In the genomic region with DNA sequence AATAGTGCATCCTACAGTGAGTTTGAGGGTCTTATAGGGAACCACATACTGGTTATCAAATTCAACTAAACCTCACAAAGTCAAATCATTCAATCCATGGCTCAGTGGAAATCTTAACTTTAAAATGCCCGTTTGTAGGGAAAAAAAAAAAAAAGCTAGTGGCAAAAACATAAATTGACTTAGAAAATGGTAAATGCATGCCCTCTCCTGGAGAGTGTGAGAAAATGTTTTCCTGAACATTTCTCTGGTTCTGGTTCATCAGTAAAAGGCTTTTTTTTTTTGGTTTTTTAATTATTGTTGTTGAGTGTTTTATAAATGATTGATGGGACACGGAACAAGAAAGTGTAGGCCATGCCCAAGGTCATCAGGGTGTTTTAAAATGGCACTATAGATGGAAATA, we compare ENCODE assay signal across 31 mouse cellular contexts. TPM values are rescaled to one million over a fixed set of nuclear protein-coding genes. Genes with fewer than 3 reads are reported as not detected.
DNase-seq lines count a peak whose midpoint lies in the region; ATAC-seq and TF ChIP-seq lines count a peak whose summit lies in the region.
"Had no signal": no experiment of that assay in that cellular context is flagged by ENCODE, and none has a peak within 500 bp of the region (broad histone marks: within the 10 kb centered on the region; RNA-seq: fewer than 3 reads in every experiment).

No protein-coding gene starts in this region.

- no peak overlapping the region for H3K4me2 ChIP-seq in forebrain, embryonic 14.5 days (ENCODE audit: low read length)
- H3K4me2 ChIP-seq in forebrain, embryonic 11.5 days (ENCODE audit: low read depth, low read length, severe bottlenecking) = no peak overlapping the region
- H3K4me2 ChIP-seq in kidney, postnatal 0 days (ENCODE audit: low read length) = no peak overlapping the region
- H3K4me2 ChIP-seq in midbrain, embryonic 14.5 days (ENCODE audit: low read length) = no peak overlapping the region
- H3K4me2 ChIP-seq: embryonic facial prominence, embryonic 12.5 days; forebrain, embryonic 13.5 days; heart, embryonic 13.5 days; midbrain, embryonic 12.5 days; neural tube, embryonic 13.5 days had no signal

- no peaks in the 10 kb centered on the region for H3K4me1 ChIP-seq in forebrain, embryonic 14.5 days (ENCODE audit: control insufficient read depth, insufficient read depth, low read length)
- no peaks in the 10 kb centered on the region for H3K4me1 ChIP-seq in forebrain, embryonic 11.5 days (replicated peaks; ENCODE audit: control insufficient read depth, insufficient read depth, low read length)
- no peaks in the 10 kb centered on the region for H3K4me1 ChIP-seq in kidney, postnatal 0 days (replicated peaks; ENCODE audit: insufficient read depth, low read length)
- no peaks in the 10 kb centered on the region for H3K4me1 ChIP-seq in midbrain, embryonic 14.5 days (ENCODE audit: control insufficient read depth, insufficient read depth, low read length)
- no peaks in the 10 kb centered on the region for H3K4me1 ChIP-seq in midbrain, embryonic 10.5 days
- H3K4me1 ChIP-seq: embryonic facial prominence, embryonic 12.5 days; forebrain, embryonic 13.5 days; heart, embryonic 13.5 days; midbrain, embryonic 12.5 days; neural tube, embryonic 13.5 days had no signal

- 48% methylated on average over 2 of the region's 2 CpGs for WGBS in forebrain, embryonic 14.5 days
- WGBS in forebrain, embryonic 11.5 days = 62% methylated on average over 2 of the region's 2 CpGs
- WGBS in kidney, postnatal 0 days = 32% methylated on average over 2 of the region's 2 CpGs
- WGBS in midbrain, embryonic 14.5 days = 56% methylated on average over 2 of the region's 2 CpGs
- 59% methylated on average over 2 of the region's 2 CpGs for WGBS in midbrain, embryonic 10.5 days

- H3K9me3 ChIP-seq in forebrain, embryonic 14.5 days (replicated peaks; ENCODE audit: control insufficient read depth, low read length) = no peaks in the 10 kb centered on the region
- no peaks in the 10 kb centered on the region for H3K9me3 ChIP-seq in forebrain, embryonic 11.5 days (ENCODE audit: control insufficient read depth, low read length)
- no peaks in the 10 kb centered on the region for H3K9me3 ChIP-seq in kidney, postnatal 0 days (replicated peaks; ENCODE audit: low read length)
- no peaks in the 10 kb centered on the region for H3K9me3 ChIP-seq in midbrain, embryonic 14.5 days (ENCODE audit: control insufficient read depth, low read length)
- no peaks in the 10 kb centered on the region for H3K9me3 ChIP-seq in midbrain, embryonic 10.5 days (replicated peaks)
- H3K9me3 ChIP-seq: embryonic facial prominence, embryonic 12.5 days; forebrain, embryonic 13.5 days; heart, embryonic 13.5 days; midbrain, embryonic 12.5 days; neural tube, embryonic 13.5 days had no signal

- no peak overlapping the region for H3K4me3 ChIP-seq in forebrain, embryonic 14.5 days (ENCODE audit: low read depth, low read length)
- no peak overlapping the region for H3K4me3 ChIP-seq in forebrain, embryonic 11.5 days (ENCODE audit: low read depth, low read length)
- H3K4me3 ChIP-seq in kidney, postnatal 0 days (replicated peaks; ENCODE audit: low read depth, low read length) = no peak overlapping the region
- H3K4me3 ChIP-seq in midbrain, embryonic 14.5 days (replicated peaks; ENCODE audit: low read depth, low read length) = no peak overlapping the region
- H3K4me3 ChIP-seq in midbrain, embryonic 10.5 days = no peak overlapping the region
- H3K4me3 ChIP-seq: embryonic facial prominence, embryonic 12.5 days; forebrain, embryonic 13.5 days; heart, embryonic 13.5 days; midbrain, embryonic 12.5 days; neural tube, embryonic 13.5 days had no signal

- peak; percentile 36 for TF ChIP-seq CTCF in kidney, postnatal 0 days (IDR thresholded peaks at IDR 0.05; ENCODE audit: low read depth)

- ATAC-seq in forebrain, embryonic 14.5 days = no peak
- no peak for ATAC-seq in forebrain, embryonic 11.5 days (replicated peaks; ENCODE audit: low FRiP score)
- no peak for ATAC-seq in kidney, postnatal 0 days (replicated peaks; ENCODE audit: low FRiP score, low read depth)
- ATAC-seq in midbrain, embryonic 14.5 days (ENCODE audit: low FRiP score, low TSS enrichment) = no peak
- ATAC-seq: CD4-positive, CD25-positive, alpha-beta regulatory T cell, adult 4 months; forebrain, embryonic 13.5 days; Patski had no signal

- no peaks in the 10 kb centered on the region for H3K36me3 ChIP-seq in forebrain, embryonic 14.5 days (ENCODE audit: control insufficient read depth, insufficient read depth, low read length)
- no peaks in the 10 kb centered on the region for H3K36me3 ChIP-seq in forebrain, embryonic 11.5 days (ENCODE audit: control insufficient read depth, insufficient read depth, low read length)
- no peaks in the 10 kb centered on the region for H3K36me3 ChIP-seq in kidney, postnatal 0 days (ENCODE audit: insufficient read depth, low read length)
- no peaks in the 10 kb centered on the region for H3K36me3 ChIP-seq in midbrain, embryonic 14.5 days (ENCODE audit: control insufficient read depth, insufficient read depth, low read length)
- no peaks in the 10 kb centered on the region for H3K36me3 ChIP-seq in midbrain, embryonic 10.5 days
- H3K36me3 ChIP-seq: embryonic facial prominence, embryonic 12.5 days; heart, embryonic 13.5 days; midbrain, embryonic 12.5 days; neural tube, embryonic 13.5 days had no signal

- DNase-seq in forebrain, embryonic 14.5 days (ENCODE audit: low spot score) = peak; percentile 0
- no peak for DNase-seq in forebrain, embryonic 11.5 days (ENCODE audit: low spot score)
- no peak for DNase-seq in kidney, postnatal 0 days (ENCODE audit: low spot score)
- no peak for DNase-seq in kidney, adult 9 months
- peak; percentile 0 for DNase-seq in midbrain, embryonic 14.5 days
- no peak for DNase-seq in midbrain, embryonic 10.5 days (ENCODE audit: low spot score)
- DNase-seq in urinary bladder, postnatal 4 days (ENCODE audit: low spot score in 2 of 2) = no peak
- DNase-seq: adrenal gland, adult 2 months; cerebellum, adult 11-12 months; cerebellum, postnatal 10 days; gastrocnemius, postnatal 14 days; heart, adult 11 months; heart, postnatal 14 days; kidney, adult 2 months; kidney, postnatal 14 days; layer of hippocampus, postnatal 36 days; lung, postnatal 10 days; retina, postnatal 1 day; right cerebral cortex, postnatal 25 days; spleen, adult 18-20 months; thymus, postnatal 25 days had no signal

- H3K27me3 ChIP-seq in forebrain, embryonic 14.5 days (replicated peaks; ENCODE audit: control insufficient read depth, insufficient read depth, low read length) = no peaks in the 10 kb centered on the region
- no peaks in the 10 kb centered on the region for H3K27me3 ChIP-seq in forebrain, embryonic 11.5 days (ENCODE audit: control insufficient read depth, insufficient read depth, low read length)
- H3K27me3 ChIP-seq in kidney, postnatal 0 days (ENCODE audit: insufficient read depth, low read length) = no peaks in the 10 kb centered on the region
- no peaks in the 10 kb centered on the region for H3K27me3 ChIP-seq in midbrain, embryonic 14.5 days (ENCODE audit: control insufficient read depth, insufficient read depth, low read length)
- peaks cover 25% of the 10 kb centered on the region for H3K27me3 ChIP-seq in midbrain, embryonic 10.5 days (ENCODE audit: low read depth, poor library complexity, severe bottlenecking)
- H3K27me3 ChIP-seq: forebrain, embryonic 13.5 days; heart, embryonic 13.5 days; midbrain, embryonic 12.5 days; neural tube, embryonic 13.5 days had no signal

- H3K9ac ChIP-seq in forebrain, embryonic 14.5 days (ENCODE audit: low read length) = no peak overlapping the region
- H3K9ac ChIP-seq in forebrain, embryonic 11.5 days (ENCODE audit: low read length) = no peak overlapping the region
- no peak overlapping the region for H3K9ac ChIP-seq in kidney, postnatal 0 days (ENCODE audit: low read depth, low read length)
- no peak overlapping the region for H3K9ac ChIP-seq in midbrain, embryonic 14.5 days (replicated peaks; ENCODE audit: low read length)
- H3K9ac ChIP-seq: embryonic facial prominence, embryonic 12.5 days; forebrain, embryonic 13.5 days; heart, embryonic 13.5 days; liver, embryonic 14.5 days; midbrain, embryonic 12.5 days; neural tube, embryonic 13.5 days had no signal

- no peak overlapping the region for H3K27ac ChIP-seq in forebrain, embryonic 14.5 days (ENCODE audit: low read depth, low read length)
- H3K27ac ChIP-seq in forebrain, embryonic 11.5 days (ENCODE audit: low read depth, low read length) = no peak overlapping the region
- no peak overlapping the region for H3K27ac ChIP-seq in kidney, postnatal 0 days
- no peak overlapping the region for H3K27ac ChIP-seq in midbrain, embryonic 14.5 days (replicated peaks; ENCODE audit: low read depth, low read length)
- H3K27ac ChIP-seq in midbrain, embryonic 10.5 days (replicated peaks) = no peak overlapping the region
- H3K27ac ChIP-seq: embryonic facial prominence, embryonic 12.5 days; forebrain, embryonic 13.5 days; heart, embryonic 13.5 days; liver, embryonic 14.5 days; midbrain, embryonic 12.5 days; neural tube, embryonic 13.5 days had no signal

RNA-seq across cellular contexts. Expression of gene Tcp11x2, which starts 10.8 kb away (rescaled TPM):
- polyA plus RNA-seq in forebrain, embryonic 14.5 days (2014; fragmentation: Nextera tagmentation; extraction: Ambion mirVana) = not detected in 2 replicates
- not detected in 2 replicates for polyA plus RNA-seq in forebrain, embryonic 11.5 days (2014; fragmentation: Nextera tagmentation; extraction: Ambion mirVana)
- polyA plus RNA-seq in kidney, postnatal 0 days (2015; fragmentation: Nextera tagmentation; extraction: Ambion mirVana) = 0.08 TPM in 1 of 2 replicates, not detected in the other
- polyA plus RNA-seq in midbrain, embryonic 14.5 days (2014; fragmentation: Nextera tagmentation; extraction: Ambion mirVana) = not detected in 2 replicates
- not detected in 2 replicates for polyA plus RNA-seq in midbrain, embryonic 10.5 days (2016; fragmentation: Nextera tagmentation; extraction: Ambion mirVana)
- polyA plus RNA-seq: adrenal gland, adult 2 months; embryonic facial prominence, embryonic 12.5 days; forebrain, embryonic 13.5 days; heart, embryonic 13.5 days; hindbrain, embryonic 11.5 days; kidney, adult 2 months; limb, embryonic 14.5 days; liver, embryonic 14.5 days; midbrain, embryonic 12.5 days; neural tube, embryonic 13.5 days; Patski had no signal

RNA-seq across cellular contexts. Expression of gene Tmsb15a, which starts 20.7 kb away (rescaled TPM):
- polyA plus RNA-seq in forebrain, embryonic 14.5 days (2014; fragmentation: Nextera tagmentation; extraction: Ambion mirVana) = not detected in 2 replicates
- polyA plus RNA-seq in forebrain, embryonic 11.5 days (2014; fragmentation: Nextera tagmentation; extraction: Ambion mirVana) = not detected in 2 replicates
- polyA plus RNA-seq in kidney, postnatal 0 days (2015; fragmentation: Nextera tagmentation; extraction: Ambion mirVana) = not detected in 2 replicates
- polyA plus RNA-seq in midbrain, embryonic 14.5 days (2014; fragmentation: Nextera tagmentation; extraction: Ambion mirVana) = not detected in 2 replicates
- polyA plus RNA-seq in midbrain, embryonic 10.5 days (2016; fragmentation: Nextera tagmentation; extraction: Ambion mirVana) = not detected in 2 replicates
- polyA plus RNA-seq: adrenal gland, adult 2 months; CD4-positive, CD25-positive, alpha-beta regulatory T cell, adult 4 months; embryonic facial prominence, embryonic 12.5 days; forebrain, embryonic 13.5 days; hindbrain, embryonic 11.5 days; kidney, adult 2 months; liver, embryonic 14.5 days; midbrain, embryonic 12.5 days; neural tube, embryonic 13.5 days; Patski had no signal

RNA-seq across cellular contexts. Expression of gene Armcx5, which starts 38.2 kb away (rescaled TPM):
- polyA plus RNA-seq in forebrain, embryonic 14.5 days (2014; fragmentation: Nextera tagmentation; extraction: Ambion mirVana) = 7.6 TPM in 2 replicates
- 9.7 and 10.2 TPM in 2 replicates for polyA plus RNA-seq in forebrain, embryonic 11.5 days (2014; fragmentation: Nextera tagmentation; extraction: Ambion mirVana)
- 9.3 and 9.6 TPM in 2 replicates for polyA plus RNA-seq in kidney, postnatal 0 days (2015; fragmentation: Nextera tagmentation; extraction: Ambion mirVana)
- 8.3 and 10.8 TPM in 2 replicates for polyA plus RNA-seq in midbrain, embryonic 14.5 days (2014; fragmentation: Nextera tagmentation; extraction: Ambion mirVana)
- 9.0 and 9.3 TPM in 2 replicates for polyA plus RNA-seq in midbrain, embryonic 10.5 days (2016; fragmentation: Nextera tagmentation; extraction: Ambion mirVana)

RNA-seq across cellular contexts. Expression of gene Gprasp1, which starts 38.2 kb away (rescaled TPM):
- polyA plus RNA-seq in forebrain, embryonic 14.5 days (2014; fragmentation: Nextera tagmentation; extraction: Ambion mirVana) = 94.4 and 118 TPM in 2 replicates
- 78.1 and 81.5 TPM in 2 replicates for polyA plus RNA-seq in forebrain, embryonic 11.5 days (2014; fragmentation: Nextera tagmentation; extraction: Ambion mirVana)
- 28.0 and 29.8 TPM in 2 replicates for polyA plus RNA-seq in kidney, postnatal 0 days (2015; fragmentation: Nextera tagmentation; extraction: Ambion mirVana)
- 129 and 235 TPM in 2 replicates for polyA plus RNA-seq in midbrain, embryonic 14.5 days (2014; fragmentation: Nextera tagmentation; extraction: Ambion mirVana)
- 48.0 and 66.6 TPM in 2 replicates for polyA plus RNA-seq in midbrain, embryonic 10.5 days (2016; fragmentation: Nextera tagmentation; extraction: Ambion mirVana)

Comparison
In these comparisons a context has a peak if more than half of its experiments do, and no peak if none do; other contexts are left out.
1. DNase-seq: peak in forebrain, embryonic 14.5 days (single experiment) and midbrain, embryonic 14.5 days (single experiment); none in forebrain, embryonic 11.5 days (single experiment), kidney, postnatal 0 days (single experiment), kidney, adult 9 months (single experiment), midbrain, embryonic 10.5 days (single experiment) and urinary bladder, postnatal 4 days (0 of 2).